Mouse (Mus musculus) heart, postnatal 0 days (tissue): ENCODE data around the gene Sema7a.

Experiments used
- CTCF ChIP-seq: IDR thresholded peaks from 2 replicates; pipeline ENCODE4 v1.5.1; 2016; ENCODE audit warnings: antibody characterized with exemption, control low read depth, low read depth
- EP300 ChIP-seq: IDR thresholded peaks from 2 replicates; pipeline ENCODE4 v1.6.1; 2016; ENCODE audit warnings: antibody characterized with exemption, low read depth

DNA sequence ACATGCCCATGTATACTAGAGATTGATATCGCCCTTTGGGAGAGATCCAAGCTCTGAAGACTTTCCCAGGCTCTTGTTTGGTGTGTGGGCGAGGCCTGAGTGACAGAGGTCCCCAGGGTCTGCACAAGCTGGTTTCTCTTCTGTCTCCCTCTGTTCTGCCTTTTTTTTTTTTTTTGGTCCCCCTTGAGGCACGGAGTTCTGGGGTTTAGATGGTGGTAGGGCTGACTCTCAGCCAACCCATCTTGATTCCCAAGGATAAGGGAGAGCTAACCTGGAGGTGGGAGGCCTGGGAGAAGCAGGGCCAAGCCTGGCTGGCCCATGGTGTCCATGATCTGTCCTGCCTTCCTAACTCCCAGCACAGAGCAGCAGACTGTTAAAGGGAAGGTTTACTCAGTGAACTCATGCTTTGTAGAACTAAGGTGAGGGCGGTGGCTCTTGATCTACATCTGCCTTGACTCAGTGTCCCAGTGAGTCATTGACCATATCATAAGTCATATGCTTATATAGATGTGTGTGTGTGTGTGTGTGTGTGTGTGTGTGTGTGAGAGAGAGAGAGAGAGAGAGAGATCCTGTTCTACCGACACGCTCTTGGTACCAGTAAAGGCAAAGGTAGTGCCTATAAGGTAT lies 33.6 kb downstream of the Sema7a start:
- no peak for TF ChIP-seq CTCF
- TF ChIP-seq EP300 = no peak
